Mouse (Mus musculus) kidney, postnatal 4 days (tissue): ENCODE measurements around the gene 2310061I04Rik.
"Not testable (repeated sequence)": the region's sequence is repeated elsewhere in the genome, so short reads cannot be mapped to it uniquely, and the experiment has no call there.

Experiments
- DNase-seq, 2 experiments: peaks; one replicate each; pipeline ENCODE4 v3.0.0; 2021; ENCODE audit warnings: mixed read lengths in 2 of 2

2310061I04Rik gene

DNA sequence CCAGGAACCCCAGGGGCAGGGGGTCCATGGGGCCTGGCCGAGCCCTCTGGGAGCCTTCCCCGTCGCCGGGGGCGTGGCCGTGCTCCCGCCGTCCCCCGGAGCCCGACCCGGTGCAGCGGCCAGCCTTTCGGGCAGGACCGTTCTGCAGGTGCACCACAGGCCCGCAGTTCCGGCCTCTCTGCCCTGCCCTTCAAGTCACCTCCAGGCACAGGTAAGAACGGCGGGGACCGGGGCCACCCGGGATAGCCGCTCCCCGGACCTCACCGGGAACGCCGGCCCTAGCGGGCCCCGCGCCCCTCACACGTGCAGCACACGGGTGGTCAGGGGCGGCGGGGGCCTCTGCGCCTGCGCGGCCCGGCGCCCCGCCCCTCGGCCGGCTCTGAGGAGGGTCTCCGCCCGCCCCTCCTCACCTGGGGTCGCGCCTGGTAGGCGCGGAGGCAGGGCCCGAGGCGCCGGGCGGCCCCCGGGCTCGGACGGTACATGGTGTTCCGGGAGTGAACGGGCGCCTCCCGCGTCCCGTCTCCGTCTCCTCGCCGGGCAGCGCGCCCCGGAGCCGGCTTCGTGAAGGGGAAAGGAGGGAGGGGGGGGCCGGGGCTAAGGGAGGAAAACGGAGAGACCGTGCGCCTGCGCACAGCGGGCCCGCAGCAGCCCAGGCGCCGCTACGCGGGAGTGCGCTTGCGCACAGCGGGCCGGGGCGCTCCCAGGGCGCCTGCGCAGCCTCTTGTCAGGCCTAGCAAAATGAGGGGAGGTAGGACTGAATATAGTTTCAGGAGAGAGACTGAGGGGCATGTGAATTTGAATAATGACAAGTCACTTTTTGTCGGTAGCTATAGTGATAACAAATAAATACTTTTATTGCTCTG lies at the start of gene 2310061I04Rik:
Gene 2310061I04Rik, minus strand, starts transcription at position 651 of the 863 bp plus-strand sequence.
- peak; percentile 92 to 95 for DNase-seq

DNA sequence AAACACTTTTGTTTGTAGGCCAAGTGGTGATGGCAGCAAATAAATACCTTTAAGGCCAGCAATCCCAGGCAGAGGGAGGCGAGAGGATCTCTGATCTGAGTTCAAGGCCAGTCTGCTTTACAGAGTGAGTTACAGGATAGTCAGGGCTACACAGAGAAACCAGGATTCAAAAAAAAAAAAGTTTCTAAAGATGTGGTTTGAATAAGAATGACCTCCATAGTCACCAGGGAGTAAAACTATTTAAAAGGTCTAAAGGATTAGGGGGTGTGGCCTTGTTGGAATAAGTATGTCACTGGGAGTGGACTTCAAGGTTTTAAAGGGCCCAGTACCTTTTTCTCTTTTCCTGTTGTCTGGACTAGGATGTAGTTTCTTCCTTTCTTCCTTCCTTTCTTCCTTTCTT lies 42.7 kb upstream of the 2310061I04Rik start:
- no peak for DNase-seq

DNA sequence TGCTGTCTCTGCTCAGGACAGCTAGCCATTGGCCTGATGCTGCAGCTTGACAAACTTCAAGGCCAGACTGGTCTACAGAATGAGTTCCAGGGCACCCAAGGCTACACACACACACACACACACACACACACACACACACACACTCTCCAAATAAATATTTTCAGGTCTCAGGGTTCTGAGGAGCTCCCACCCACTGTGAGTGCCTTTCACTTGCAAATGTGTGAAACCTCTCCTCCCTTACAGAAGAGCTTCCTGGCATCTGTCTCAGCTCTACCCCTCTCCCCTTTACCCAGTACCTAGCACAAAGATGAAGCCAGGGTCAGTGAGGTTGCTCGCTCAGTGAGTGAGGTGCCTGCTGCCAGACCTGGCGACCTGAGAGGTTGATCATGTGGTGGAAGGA lies 41.9 kb upstream of the 2310061I04Rik start:
- DNase-seq: no peak

DNA sequence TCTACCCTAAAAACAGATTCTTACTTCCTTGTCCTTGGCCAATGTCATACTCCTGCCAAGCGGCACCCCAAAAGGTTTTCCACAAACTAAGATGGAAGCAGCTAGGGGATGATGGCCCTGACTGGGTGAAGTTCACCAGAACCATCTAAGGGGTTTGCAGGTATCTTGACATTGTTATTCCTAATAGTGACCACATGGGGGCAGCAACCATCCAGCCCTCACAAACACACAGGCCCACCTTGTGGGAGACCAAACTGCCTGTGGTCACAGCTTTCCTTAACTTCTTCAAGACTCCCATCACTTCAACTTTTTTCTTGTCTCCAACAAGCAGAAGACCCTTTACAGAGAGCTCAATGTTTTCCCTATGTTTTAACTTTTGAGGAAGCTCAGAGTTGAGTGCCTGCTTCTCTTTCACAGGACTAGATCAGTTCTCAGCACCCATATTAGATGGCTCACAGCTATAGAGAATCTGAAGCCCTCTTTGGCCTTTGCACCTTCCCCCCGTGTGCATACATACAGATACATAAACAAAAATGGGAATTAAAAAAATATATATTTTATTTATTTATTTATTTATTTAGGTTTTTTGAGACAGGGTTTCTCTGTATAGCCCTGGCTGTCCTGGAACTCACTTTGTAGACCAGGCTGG lies 40.6 kb upstream of the 2310061I04Rik start:
- peak; percentile 41 to 64 for DNase-seq

DNA sequence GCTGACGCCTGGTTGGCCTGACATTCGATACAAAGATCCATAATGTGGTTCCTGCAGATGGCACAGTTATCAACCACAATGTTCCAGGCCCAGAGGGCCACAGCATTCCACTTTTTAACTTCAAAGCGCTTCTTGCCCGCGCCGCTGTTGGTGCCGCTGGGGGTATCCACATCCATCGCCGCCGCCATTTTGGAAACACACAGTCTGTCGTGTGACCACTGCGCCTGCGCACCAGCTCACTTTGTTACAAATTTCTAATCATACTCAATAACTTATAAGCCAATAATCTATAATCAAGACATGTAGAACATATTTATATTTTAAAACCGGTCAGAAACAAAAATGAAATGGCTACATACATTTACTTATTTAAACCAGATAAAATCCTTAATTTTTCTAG lies 38.5 kb upstream of the 2310061I04Rik start:
- DNase-seq: not testable (repeated sequence)

DNA sequence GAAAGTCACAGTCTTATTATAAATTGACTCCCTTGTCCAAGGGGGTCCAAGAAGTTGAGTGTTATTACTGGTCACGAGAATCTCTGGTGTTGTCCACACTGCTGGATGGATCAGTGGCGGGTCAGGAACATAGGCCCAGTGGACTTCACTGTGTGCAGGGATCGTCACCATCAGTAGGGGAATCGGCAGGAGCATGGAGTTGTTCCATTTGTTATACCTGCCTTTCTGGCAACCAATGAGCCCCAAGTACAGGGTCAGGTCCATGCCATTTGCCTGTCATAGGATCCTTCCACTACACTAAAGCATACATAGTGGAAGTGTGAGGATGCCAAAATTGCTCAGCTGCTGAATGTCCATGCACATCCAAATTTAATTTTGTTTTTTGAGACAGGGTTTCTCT lies 35.4 kb upstream of the 2310061I04Rik start:
- no peak for DNase-seq

DNA sequence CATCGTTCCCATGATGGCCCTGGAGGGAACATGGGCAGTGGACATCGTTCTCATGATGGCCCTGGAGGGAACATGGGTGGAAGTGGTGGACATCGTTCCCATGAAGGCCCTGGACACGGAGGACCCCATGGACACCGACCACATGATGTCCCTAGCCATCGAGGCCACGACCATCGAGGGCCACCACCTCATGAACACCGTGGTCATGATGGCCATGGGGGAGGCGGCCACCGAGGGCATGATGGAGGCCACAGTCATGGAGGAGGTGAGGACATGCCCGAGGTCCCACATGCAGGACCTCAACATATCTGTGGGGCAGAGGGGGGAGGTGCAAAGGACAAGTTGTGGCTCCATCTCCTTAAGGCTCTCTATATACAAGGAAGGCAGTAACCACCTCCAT lies 33.4 kb upstream of the 2310061I04Rik start:
- no peak for DNase-seq

DNA sequence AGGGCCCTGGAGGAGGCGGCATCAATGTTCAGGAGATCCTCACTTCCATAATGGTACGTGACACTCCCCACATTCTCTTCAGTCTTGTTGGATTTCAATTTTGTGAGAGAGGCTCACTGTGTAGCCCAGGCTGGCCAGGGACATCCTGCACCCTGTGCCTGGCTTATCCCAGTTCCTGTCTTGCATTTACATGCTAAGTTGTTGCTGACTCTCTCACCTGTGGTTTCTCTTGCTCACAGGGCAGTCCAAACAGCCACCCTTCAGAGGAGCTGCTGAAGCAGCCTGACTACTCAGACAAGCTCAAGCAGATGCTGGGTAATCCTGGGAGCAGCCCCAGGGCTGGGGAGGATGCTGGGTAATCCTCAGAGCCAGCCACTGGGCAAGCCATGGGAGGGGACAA lies 32.3 kb upstream of the 2310061I04Rik start:
- DNase-seq: no peak

DNA sequence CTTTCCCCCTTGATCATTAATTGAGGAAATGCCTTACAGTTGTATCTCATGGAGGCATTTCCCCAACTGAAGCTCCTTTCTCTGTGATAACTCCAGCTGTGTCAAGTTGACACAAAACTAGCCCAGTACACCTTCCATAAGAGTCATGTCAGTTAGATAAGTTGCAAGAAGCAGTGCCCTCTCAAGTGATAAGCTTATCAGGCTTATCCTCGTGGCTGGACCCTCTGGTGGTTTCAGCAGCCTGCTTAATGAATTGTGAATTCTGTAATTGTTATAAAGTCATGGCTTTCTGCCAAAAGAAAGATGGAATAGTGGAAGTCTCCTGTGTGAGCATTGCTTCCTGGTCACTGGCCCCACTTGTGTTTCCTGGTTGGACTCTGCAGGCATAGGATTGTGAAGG lies 30.2 kb upstream of the 2310061I04Rik start:
- no peak for DNase-seq

DNA sequence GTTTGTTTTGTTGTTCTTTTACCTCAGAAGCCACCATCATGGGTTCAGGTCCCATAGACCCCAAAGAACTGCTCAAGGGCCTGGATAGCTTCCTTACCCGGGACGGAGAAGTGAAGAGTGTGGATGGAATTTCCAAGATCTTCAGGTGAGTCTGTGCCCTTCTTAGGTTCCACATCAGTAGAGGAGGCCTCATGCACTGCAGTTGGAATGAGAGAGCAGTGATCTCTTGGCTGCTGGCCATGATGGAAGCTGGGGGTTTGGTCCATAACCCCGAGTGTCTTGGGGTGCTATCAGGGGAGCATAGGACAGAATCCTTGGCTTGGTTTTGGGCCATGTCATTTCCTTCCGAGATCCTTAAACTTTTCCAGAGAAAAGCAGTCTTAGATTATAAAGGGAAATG lies 26.1 kb upstream of the 2310061I04Rik start:
- no peak for DNase-seq

DNA sequence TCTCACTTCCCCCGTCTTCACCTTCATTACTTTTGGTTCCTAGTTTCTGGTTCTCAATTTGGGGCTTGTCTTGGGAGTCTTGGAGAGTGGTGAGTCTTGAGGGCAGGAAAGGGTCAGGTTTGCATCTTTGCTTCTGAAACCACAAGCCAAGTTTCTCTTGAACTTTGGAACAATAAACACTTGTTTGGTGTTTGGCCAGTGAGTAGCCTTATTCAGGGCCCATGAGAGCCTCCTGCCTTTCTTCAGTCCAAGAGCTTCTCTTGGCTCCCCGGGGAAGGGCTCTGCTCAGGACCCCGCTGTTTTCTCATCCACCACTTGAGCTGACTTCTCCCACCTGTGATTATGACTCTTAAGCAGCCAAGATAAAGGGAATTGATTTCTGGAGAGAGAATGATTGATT lies 25.3 kb upstream of the 2310061I04Rik start:
- no peak for DNase-seq

DNA sequence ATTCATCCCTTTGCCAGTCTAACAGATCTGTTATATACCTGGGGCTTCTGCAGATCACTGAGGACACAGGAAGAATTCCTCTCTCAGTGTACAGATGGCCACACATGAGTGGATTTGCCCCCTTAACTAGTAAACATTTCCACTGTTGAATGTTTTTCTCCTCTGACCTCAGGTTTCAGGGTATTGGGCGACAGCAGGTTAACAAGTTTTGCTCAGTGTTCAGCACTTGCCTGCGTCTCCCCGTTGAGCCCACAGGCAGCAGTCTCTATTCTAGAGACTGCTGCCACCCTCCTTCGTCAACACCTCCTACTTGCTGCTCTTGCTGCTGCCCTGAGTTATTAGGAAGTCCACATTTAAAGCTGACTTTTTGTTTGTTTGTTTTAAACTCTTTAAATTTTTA lies 24.5 kb upstream of the 2310061I04Rik start:
- no peak for DNase-seq

DNA sequence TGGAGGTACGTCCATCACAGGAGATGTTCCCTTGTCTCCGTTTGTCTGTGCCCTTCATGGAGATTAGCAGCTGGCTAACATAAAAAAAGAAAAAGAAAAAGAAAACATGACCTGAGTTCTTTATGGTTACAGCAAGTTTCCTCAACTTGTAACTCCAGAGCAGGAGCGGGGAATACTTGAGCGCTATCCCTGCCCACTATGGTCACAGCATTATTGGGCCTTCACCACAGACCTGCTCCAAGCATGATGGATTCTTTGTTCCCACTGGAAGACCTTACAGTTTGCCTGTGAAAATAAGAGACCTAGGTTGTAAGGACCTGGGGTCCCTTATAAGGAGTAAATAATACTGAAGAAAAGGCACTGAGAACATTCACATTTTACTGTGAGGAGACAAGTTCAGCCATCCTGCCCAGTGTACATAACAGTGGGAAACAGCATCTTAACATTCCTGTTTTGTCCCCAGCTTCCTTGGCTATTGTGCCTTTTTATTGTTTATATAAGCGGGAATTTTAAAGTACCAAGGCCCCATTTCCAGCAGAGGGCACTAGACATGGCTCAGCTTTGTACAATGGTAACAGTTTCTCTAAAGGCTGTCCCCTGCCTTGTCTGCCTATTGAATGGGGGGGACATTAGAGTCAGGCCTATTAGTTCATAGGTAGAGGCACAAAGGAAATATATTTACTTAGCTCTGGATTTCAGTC lies 23.8 kb upstream of the 2310061I04Rik start:
- DNase-seq: peak; percentile 43 to 64

DNA sequence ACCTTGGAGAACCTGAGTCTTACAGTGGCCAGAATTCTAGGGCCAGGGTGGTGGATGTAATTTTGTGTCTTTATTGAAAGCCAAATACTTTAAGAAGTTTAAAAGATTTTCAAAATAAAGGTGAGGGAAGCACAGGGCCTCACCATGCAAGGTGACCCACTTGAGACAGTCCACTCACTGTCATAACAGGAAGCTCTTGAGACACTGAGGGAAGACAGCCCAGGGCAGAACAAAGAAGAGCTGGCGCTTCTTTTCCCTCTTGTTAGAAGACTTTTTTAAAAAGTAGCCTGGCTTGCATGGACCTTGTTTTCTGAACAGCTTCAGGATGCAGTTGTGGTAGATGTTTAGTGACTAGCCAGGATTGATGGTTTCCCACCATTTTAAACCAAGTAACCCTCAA lies 23.2 kb upstream of the 2310061I04Rik start:
- no peak for DNase-seq

DNA sequence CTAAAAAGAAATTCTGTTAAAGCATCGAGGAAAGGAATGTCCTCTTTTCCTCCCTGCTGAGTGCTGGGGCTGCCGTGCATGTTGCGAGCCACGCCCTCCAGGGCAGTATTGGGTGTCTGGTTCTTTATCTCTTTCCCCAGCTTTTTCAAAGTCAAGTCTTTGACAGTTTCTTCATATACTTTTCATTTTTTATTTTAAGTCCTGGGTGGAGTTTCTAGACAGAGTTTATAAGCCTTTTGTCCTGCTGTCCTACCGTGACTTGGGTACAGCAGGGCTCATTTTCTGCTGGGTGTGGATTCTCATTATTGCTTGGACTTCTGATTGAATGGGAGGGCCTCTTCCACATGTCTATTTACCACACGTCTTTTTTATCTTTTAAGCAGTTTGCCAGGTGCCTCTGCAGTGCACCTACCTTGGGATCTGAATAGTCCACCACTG lies 22.7 kb upstream of the 2310061I04Rik start:
- peak in 1 of 2 experiments; percentile 42 for DNase-seq

DNA sequence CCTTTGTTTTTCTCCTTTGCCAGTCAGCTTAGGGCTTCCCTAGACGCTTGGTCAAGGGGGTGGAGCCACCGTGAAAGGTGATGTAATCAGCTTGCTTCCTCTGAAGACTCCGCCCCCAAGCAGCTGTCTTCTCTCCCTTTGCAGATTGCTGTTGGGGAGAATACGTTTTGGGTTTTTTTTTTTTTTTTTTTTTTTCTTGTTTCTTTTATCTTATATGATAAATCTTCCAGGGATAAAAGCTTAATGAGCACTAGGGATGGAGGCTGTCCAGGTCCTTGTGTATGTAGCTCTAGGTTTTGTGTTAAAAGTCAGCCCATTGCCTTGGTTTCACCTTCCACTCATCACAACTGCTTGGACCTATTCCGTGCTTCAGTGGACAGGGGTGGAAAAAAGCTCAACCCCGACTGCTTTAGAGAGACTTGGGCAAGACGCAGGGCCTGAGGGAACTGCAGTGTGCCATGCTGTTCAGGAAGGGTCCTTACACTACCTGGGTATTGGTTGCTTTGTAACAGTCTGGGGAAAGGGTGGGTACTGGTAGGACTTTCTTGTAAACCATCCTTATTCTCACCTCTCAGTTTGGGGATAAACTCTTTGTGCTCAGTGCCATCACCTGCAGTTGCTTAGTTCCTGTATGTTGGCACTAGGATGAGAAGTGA lies 22.0 kb upstream of the 2310061I04Rik start:
- DNase-seq: peak; percentile 98

DNA sequence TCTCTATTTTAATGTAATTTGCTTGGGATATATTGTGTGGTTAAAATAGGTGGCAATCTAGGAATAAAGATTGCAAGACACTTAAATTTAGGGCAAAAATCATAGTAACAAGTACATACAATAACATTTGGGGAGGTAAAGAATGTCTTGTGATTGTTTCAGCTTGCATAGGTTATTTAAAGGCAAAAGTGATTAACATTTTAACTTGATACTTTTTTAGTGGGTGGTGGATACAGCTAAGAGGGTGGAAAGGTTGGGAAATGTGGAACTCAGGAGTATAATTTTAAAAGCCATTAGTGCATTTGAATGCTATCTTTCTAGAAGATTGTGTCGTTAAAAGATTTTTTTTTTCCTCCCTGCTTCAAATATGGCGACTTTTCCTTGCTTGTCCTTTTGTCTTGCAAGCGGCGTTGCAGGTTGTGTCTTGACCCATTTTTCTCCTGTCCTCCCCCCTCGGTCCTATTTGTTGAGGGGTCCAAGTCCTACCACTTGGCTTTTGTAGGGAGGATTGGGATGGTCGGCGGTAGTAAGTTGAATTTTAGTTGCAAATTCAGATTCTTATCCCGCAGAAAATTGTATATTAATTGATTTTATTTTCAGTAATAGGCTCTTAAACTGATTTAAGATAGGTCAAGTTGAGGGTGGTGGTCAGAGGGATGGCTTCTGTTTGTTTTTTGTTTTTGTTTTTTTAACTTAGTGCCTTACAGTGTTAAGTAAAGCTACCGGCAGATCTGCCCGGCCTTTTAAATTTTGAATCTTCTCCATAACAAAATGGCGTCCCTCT lies 21.2 kb upstream of the 2310061I04Rik start:
- DNase-seq: peak; percentile 51 to 71

DNA sequence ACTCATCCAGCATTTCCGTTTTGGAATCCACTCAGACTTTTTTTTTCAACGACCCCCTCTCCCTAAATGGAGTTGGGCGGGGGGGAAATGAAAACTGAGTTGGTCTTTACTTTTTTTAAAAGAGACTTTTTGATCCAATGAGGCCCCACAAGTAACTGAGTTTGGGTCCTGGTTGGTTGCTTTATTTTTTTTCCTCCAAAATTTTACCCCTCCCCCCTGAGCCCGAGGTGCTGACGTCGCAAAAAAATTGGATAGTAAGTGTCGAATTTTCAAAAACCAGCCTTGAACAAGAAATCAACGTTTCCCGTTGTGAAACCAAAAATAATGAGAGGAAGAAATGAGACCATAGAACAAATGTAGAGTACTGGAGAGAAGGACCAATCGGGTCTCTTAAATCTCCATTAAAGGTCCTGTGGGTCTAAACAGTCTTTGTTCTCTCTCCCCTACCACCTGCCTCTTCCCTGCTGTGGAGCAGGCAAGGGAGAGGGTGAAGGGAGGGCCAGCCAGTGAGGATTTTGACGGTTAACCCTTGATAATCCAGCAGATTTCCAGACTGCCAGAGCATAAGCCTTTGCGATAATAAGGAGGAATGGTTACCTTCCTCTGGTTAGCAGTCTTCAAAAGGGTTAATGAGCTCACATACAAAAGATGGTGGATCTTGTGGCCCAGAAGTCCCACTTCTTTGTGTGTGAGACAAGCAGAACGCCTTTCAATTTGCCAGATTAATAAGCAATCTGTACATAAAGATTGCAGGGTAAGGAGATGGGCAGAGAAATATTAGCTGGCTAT lies 20.4 kb upstream of the 2310061I04Rik start:
- peak; percentile 41 to 62 for DNase-seq

DNA sequence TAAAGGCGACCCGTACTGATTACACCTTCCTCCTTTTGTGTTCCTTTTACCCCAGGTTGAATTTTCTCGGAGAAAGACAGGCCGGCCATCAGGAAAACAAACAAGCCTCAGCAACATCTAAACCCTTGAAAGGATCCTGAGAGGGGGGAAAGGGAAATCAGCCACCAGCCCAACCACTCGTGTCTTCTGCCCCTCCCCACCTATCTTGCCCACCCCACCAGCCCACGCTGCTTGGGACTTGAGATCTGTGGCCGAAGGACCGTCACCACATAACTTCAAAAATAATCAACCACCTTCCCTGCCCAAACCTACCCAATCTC lies 19.9 kb upstream of the 2310061I04Rik start:
- peak; percentile 34 to 61 for DNase-seq

DNA sequence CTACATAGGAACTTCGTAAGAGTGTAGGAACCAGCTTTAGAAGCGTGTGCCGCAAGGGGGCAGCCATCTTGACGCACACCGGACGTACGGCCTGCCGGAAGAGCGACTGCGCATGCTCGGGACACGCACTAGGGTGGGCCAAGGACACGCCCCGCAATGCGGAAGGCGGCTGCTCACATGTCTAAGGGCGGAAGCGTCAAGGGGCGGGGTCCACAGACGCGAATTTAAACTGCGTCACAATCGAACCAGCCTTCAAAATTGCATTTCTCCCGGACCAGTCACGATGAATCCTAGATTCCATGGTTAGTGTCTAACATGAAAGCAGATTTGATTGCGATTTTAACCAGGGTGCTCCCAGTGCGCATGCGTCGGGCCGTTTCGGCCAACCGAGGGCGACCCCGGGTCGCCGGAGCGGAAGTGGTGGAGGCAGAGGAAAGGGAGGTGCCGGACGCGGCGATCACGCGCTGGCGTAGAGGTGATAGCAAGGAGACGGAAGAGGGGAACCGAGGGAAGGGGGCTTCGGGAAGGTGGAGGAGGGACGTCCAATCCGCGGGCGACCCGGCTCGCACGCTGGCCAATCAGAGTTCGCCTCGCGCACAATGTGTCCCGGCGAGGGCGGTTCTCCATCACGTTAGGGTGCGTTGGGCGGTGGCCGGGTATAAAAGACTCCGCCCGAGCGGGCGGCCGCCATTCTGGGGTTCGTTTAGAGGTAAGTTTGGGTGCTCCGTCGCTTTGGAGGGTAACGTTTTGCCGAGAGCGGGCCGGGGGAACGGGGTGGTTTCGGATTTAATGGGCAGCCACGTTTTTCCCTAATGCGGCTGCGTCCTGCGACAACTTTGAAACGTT lies 19.3 kb upstream of the 2310061I04Rik start, which contains the start of the genes Mrps18b and Ppp1r10:
Gene Mrps18b, minus strand, starts transcription at position 93 of the 846 bp plus-strand sequence.
Gene Ppp1r10, plus strand, starts transcription at position 138 of the 846 bp plus-strand sequence.
- DNase-seq: peak; percentile 98 to 99
